Mouse (Mus musculus) stomach, postnatal 0 days (tissue): ENCODE measurements around the gene Olfr459.

Experiments used
- CTCF ChIP-seq: IDR thresholded peaks from 2 replicates; pipeline ENCODE4 v1.5.1; 2016; ENCODE audit warnings: antibody characterized with exemption, low read depth, mild to moderate bottlenecking, moderate library complexity
- EP300 ChIP-seq: optimal IDR thresholded peaks from 2 replicates; pipeline ENCODE3; 2016; ENCODE audit warnings: antibody characterized with exemption

- TF ChIP-seq CTCF, result no peak
- no peak for TF ChIP-seq EP300
Observed at GRCm38 (mm10) chr6:41764306-41764705, 10.7 kb downstream of the Olfr459 start.
